Mouse (Mus musculus): ENCODE measurements at regions not wholly inside any gene's neighbourhood (a gene's known extent, or its start where the extent isn't known, plus 50 kb on each side); places are given as distances from the start of the nearest gene placed in this dataset.

DNA sequence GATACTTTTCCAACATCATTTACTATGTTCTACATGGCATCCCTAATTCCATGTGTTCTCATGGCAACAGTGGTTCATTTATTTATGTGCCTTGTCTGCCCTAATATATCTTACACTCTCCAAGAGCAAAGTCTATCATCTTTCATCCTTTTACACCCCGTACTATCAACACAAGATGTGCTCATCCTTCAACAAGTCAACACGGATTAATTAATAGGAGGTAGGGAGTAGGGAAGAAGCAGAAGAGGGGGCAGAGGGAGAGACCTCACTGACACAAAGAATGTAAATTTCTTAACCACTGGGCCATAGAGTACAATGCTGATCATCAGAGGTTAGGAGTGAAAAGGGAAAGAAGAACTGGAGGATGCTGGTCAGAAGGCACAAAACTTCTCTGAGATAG lies 267.0 kb upstream of the Setmar start:
- DNase-seq (ENCODE audit: low spot score): no peak

DNA sequence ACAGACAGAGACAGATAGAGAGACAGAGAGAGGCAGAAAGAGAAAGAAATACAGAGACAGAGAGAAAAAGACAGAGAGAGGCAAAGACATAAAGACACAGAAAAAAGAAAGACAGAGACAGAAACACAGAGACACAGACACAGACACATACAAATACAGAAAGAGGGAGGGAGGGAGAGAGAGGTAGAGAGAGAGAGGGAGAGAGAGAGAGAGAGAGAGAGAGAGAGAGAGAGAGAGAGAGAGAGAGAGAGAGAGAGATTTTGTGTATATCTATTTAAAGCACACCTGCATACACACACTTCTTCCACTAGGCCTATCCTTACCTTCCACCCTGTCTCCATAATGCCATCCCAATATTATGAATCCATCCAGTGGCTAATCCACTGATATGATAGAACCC lies 261.8 kb upstream of the Setmar start:
- DNase-seq (ENCODE audit: low spot score): no peak

Measured in ovary, adult 18-20 months (tissue).